ENCODE assay signal across 8 mouse cellular contexts in the genomic region with DNA sequence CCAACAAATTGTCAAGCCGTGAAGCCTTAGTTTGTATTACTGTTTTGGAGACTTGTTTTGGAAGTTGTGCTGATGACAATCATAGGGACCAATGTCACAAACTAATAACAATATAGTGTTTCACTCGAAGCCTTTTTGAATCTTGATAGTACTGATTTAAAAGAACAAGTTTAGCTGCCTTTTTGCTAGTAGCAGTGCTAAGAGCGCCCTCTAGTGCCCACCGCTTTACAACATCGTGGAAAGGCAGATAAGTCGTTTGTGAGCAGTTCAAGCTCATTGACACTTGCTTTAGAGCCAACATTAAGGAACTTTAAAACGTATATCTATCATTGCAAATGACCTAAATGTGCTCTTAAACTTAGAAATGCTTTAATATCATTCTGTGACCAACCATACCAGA.
DNase-seq lines count a peak whose midpoint lies in the region; ATAC-seq and TF ChIP-seq lines count a peak whose summit lies in the region.

No protein-coding gene starts in this region.

- no peak overlapping the region for H3K9ac ChIP-seq in intestine, embryonic 14.5 days (ENCODE audit: low read length)
- H3K9ac ChIP-seq in intestine, embryonic 15.5 days, result no peak overlapping the region
- no peak overlapping the region for H3K9ac ChIP-seq in forebrain, embryonic 11.5 days (ENCODE audit: low read length)
- no peak overlapping the region for H3K9ac ChIP-seq in hindbrain, embryonic 15.5 days
- H3K9ac ChIP-seq in midbrain, postnatal 0 days (replicated peaks; ENCODE audit: low read length, poor library complexity, severe bottlenecking), result no peak overlapping the region

- no peaks in the 10 kb centered on the region for H3K4me1 ChIP-seq in intestine, embryonic 14.5 days (replicated peaks; ENCODE audit: control insufficient read depth, insufficient read depth, low read length)
- H3K4me1 ChIP-seq in intestine, embryonic 15.5 days (replicated peaks), result no peaks in the 10 kb centered on the region
- no peaks in the 10 kb centered on the region; the same call in 1 of the 2 replicates for H3K4me1 ChIP-seq in forebrain, embryonic 11.5 days (replicated peaks; ENCODE audit: control insufficient read depth, insufficient read depth, low read length)
- H3K4me1 ChIP-seq in hindbrain, embryonic 15.5 days (replicated peaks), result peaks cover 7% of the 10 kb centered on the region
- H3K4me1 ChIP-seq in midbrain, postnatal 0 days (ENCODE audit: insufficient read depth, low read length), result no peaks in the 10 kb centered on the region

- intact Hi-C loops in left cerebral cortex, postnatal 10 days (cut with DNase I), result loop anchor here (2.0 to 10.0 kb wide), 3 partner anchors 759 to 1342 kb away; a partner anchor contains a TSS

- no peak overlapping the region for H3K27ac ChIP-seq in intestine, embryonic 14.5 days (ENCODE audit: low read depth)
- no peak overlapping the region for H3K27ac ChIP-seq in intestine, embryonic 15.5 days
- H3K27ac ChIP-seq in forebrain, embryonic 11.5 days (ENCODE audit: low read depth, low read length), result no peak overlapping the region
- no peak overlapping the region for H3K27ac ChIP-seq in hindbrain, embryonic 15.5 days (replicated peaks)
- no peak overlapping the region for H3K27ac ChIP-seq in midbrain, postnatal 0 days (ENCODE audit: low read depth, low read length)

- ATAC-seq in intestine, embryonic 14.5 days (replicated peaks; ENCODE audit: low FRiP score, low TSS enrichment, low read depth), result no peak
- ATAC-seq in intestine, embryonic 15.5 days, result no peak
- ATAC-seq in forebrain, embryonic 11.5 days (replicated peaks; ENCODE audit: low FRiP score), result no peak
- ATAC-seq in hindbrain, embryonic 15.5 days (ENCODE audit: low FRiP score, low read depth), result no peak
- ATAC-seq in midbrain, postnatal 0 days (ENCODE audit: low FRiP score), result 0 out of 2 replicates have a peak, but pooled peaks have one; percentile 41

- H3K4me2 ChIP-seq in intestine, embryonic 14.5 days (ENCODE audit: low read length), result no peak overlapping the region
- H3K4me2 ChIP-seq in intestine, embryonic 15.5 days (replicated peaks), result no peak overlapping the region
- no peak overlapping the region for H3K4me2 ChIP-seq in forebrain, embryonic 11.5 days (ENCODE audit: low read depth, low read length, severe bottlenecking)
- H3K4me2 ChIP-seq in hindbrain, embryonic 15.5 days, result peak overlapping the region; percentile 49
- peak overlapping the region; percentile 21 for H3K4me2 ChIP-seq in midbrain, postnatal 0 days (ENCODE audit: low read depth, low read length, poor library complexity, severe bottlenecking)

- 17% methylated on average over 7 of the region's 7 CpGs for WGBS in intestine, embryonic 14.5 days
- 13% methylated on average over 7 of the region's 7 CpGs for WGBS in intestine, embryonic 15.5 days
- 17% methylated on average over 7 of the region's 7 CpGs for WGBS in forebrain, embryonic 11.5 days
- WGBS in hindbrain, embryonic 15.5 days, result 16% methylated on average over 7 of the region's 7 CpGs
- WGBS in midbrain, postnatal 0 days, result 11% methylated on average over 7 of the region's 7 CpGs

- no peaks in the 10 kb centered on the region for H3K36me3 ChIP-seq in intestine, embryonic 14.5 days (ENCODE audit: control insufficient read depth, insufficient read depth, low read length)
- H3K36me3 ChIP-seq in intestine, embryonic 15.5 days, result no peaks in the 10 kb centered on the region
- no peaks in the 10 kb centered on the region for H3K36me3 ChIP-seq in forebrain, embryonic 11.5 days (ENCODE audit: control insufficient read depth, insufficient read depth, low read length)
- H3K36me3 ChIP-seq in hindbrain, embryonic 15.5 days, result no peaks in the 10 kb centered on the region
- H3K36me3 ChIP-seq in midbrain, postnatal 0 days (ENCODE audit: insufficient read depth, low read length), result no peaks in the 10 kb centered on the region

- H3K9me3 ChIP-seq in intestine, embryonic 14.5 days (ENCODE audit: control insufficient read depth, low read length), result no peaks in the 10 kb centered on the region
- no peaks in the 10 kb centered on the region for H3K9me3 ChIP-seq in intestine, embryonic 15.5 days
- no peaks in the 10 kb centered on the region for H3K9me3 ChIP-seq in forebrain, embryonic 11.5 days (ENCODE audit: control insufficient read depth, low read length)
- H3K9me3 ChIP-seq in hindbrain, embryonic 15.5 days, result no peaks in the 10 kb centered on the region
- H3K9me3 ChIP-seq in midbrain, postnatal 0 days (ENCODE audit: low read length), result no peaks in the 10 kb centered on the region

- DNase-seq in intestine, embryonic 14.5 days (ENCODE audit: low spot score), result peak; percentile 89
- DNase-seq in brain, embryonic 18.5 days (ENCODE audit: low read depth, low spot score), result peak; percentile 74
- peak; percentile 84 for DNase-seq in forebrain, embryonic 11.5 days (ENCODE audit: low spot score)
- peak; percentile 81 to 83 for DNase-seq in left cerebral cortex, postnatal 10 days (ENCODE audit: extremely low spot score in 1 of 2, low spot score in 2 of 2)
- DNase-seq in midbrain, postnatal 0 days (ENCODE audit: low spot score), result peak; percentile 92
- DNase-seq in thymus, postnatal 36 days, result peak; percentile 9 to 18

- no peaks in the 10 kb centered on the region for H3K27me3 ChIP-seq in intestine, embryonic 14.5 days (replicated peaks; ENCODE audit: control insufficient read depth, insufficient read depth, low read length)
- no peaks in the 10 kb centered on the region for H3K27me3 ChIP-seq in intestine, embryonic 15.5 days (replicated peaks)
- no peaks in the 10 kb centered on the region for H3K27me3 ChIP-seq in forebrain, embryonic 11.5 days (ENCODE audit: control insufficient read depth, insufficient read depth, low read length)
- no peaks in the 10 kb centered on the region for H3K27me3 ChIP-seq in hindbrain, embryonic 15.5 days
- no peaks in the 10 kb centered on the region for H3K27me3 ChIP-seq in midbrain, postnatal 0 days (ENCODE audit: insufficient read depth, low read length)

- H3K4me3 ChIP-seq in intestine, embryonic 14.5 days (ENCODE audit: low read depth, low read length), result no peak overlapping the region
- no peak overlapping the region for H3K4me3 ChIP-seq in intestine, embryonic 15.5 days (replicated peaks)
- no peak overlapping the region for H3K4me3 ChIP-seq in forebrain, embryonic 11.5 days (ENCODE audit: low read depth, low read length)
- H3K4me3 ChIP-seq in hindbrain, embryonic 15.5 days, result peak overlapping the region; percentile 16
- H3K4me3 ChIP-seq in midbrain, postnatal 0 days (ENCODE audit: low read depth, low read length), result no peak overlapping the region; the same call in 1 of the 2 replicates

- TF ChIP-seq CTCF in midbrain, postnatal 0 days (IDR thresholded peaks at IDR 0.05), result peak; percentile 96

Comparison
In these comparisons a context has a peak if more than half of its experiments do, and no peak if none do; other contexts are left out.
1. DNase-seq: peak in every context shown above with its lines; median percentile 92 in midbrain, postnatal 0 days; 89 in intestine, embryonic 14.5 days; 84 in forebrain, embryonic 11.5 days; 82 in left cerebral cortex, postnatal 10 days; 74 in brain, embryonic 18.5 days; 14 in thymus, postnatal 36 days.
2. H3K4me2 ChIP-seq: peak in hindbrain, embryonic 15.5 days (single experiment) and midbrain, postnatal 0 days (single experiment); none in intestine, embryonic 14.5 days (single experiment), intestine, embryonic 15.5 days (single experiment) and forebrain, embryonic 11.5 days (single experiment).